Mouse (Mus musculus) adrenal gland, postnatal 14 days (tissue): ENCODE results near the gene Aprt. TPM values are rescaled to one million over a fixed set of nuclear protein-coding genes. Genes with fewer than 3 reads are reported as not detected.
"Not testable (repeated sequence)": the region's sequence is repeated elsewhere in the genome, so short reads cannot be mapped to it uniquely, and the experiment has no call there.

Experiments
- DNase-seq: peaks from one replicate; pipeline ENCODE4 v3.0.0; 2021; ENCODE audit warnings: mixed read lengths
- total RNA-seq: library from RNA; stranded (reverse); gene quantifications from 2 replicates; pipeline ENCODE4 v1.2.3, GENCODE M21; 2021

Aprt gene
- total RNA-seq, 1 experiment from 2014 or later = 71.3 TPM

DNA sequence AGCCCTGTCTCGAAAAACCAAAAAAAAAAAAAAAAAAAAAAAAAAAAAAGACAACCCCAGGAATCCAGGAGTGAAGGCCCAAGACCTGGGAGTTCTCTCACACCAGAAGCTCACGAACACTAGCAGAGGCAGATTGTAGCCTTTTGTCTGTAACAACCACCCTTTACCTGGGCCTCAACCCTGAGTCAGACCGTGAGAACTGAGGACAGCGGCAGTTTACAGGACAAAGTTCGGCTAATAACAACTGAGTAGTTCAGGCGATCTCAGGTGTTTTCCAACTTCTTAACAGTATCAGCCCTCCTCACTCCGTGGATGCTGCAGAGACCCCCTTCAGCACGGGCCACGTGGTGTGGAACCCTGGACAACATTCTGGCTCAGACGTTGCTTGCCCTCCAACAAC is 10.0 kb upstream of the Aprt start:
- no peak for DNase-seq

GRCm38 (mm10) chr8:122586171-122586570 is 9.5 kb upstream of the Aprt start:
- no peak for DNase-seq

DNA sequence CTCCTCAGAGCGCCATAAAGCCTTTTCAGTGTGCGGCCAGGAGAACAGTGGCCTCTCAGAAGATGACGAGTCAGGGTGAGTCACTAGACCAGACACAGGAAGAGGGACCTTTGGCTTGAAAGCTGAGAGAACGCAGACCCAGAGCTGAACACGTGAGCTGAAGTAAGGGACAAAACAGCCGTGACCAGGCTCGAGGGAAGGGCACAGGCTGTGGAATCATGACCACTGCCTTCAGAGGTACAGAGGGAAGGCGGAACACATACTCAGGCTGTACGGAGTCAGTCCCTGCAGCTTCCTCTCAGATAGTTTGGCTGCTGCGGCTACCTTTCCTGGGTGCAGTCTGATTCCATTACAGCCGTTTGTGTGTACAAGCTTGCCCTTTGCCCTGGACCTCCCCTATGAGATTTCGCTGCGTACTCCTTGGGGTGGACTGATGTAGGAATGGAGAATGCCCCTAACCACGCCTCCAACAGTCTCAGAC is 8.7 kb upstream of the Aprt start:
- peak; percentile 46 for DNase-seq

DNA sequence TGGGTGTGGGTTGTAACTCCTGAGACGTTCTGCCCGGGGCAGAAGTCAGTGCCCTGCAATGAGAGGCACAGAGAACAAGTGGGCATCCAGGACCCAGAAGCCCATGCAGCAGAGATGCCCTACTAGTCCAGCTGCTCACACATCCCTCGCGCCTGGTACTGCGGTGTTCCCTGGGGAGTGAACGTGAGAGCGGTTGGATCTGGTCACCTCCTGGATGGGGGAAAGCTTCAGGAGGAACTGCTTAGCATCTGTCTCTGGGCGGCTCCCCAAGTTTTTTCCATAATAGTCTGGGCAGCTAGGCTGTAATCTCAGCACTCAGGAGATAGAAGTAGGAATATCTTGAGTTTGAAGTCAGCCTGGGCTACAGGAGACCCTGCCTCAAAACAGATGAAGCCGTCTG is 8.3 kb upstream of the Aprt start:
- no peak for DNase-seq

DNA sequence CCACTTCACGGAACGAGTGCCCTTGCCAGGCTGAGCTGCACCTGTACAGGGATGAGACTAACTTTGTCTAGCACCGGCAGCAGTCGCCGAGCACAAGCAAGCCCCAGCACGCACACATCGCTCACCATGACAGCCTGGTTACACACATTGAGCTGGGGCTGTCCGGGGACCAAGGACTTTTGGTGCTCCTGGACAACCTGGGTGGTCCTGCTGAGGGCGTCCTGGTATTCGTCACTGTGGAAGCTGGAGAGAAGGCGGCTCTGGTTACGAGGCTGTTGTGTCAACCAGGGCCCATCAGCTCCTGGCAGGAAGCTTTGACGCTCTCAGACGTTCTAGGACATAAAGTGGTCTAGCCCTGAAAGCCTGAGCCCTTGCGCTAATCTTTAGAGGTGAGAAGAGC is 4.2 kb upstream of the Aprt start:
- no peak for DNase-seq

GRCm38 (mm10) chr8:122579196-122579595 is 2.5 kb upstream of the Aprt start:
- no peak for DNase-seq

GRCm38 (mm10) chr8:122577116-122577515 is 407 bp upstream of the Aprt start:
- no peak for DNase-seq

GRCm38 (mm10) chr8:122575735-122576647 is 718 bp downstream of the Aprt start:
- DNase-seq = no peak

DNA sequence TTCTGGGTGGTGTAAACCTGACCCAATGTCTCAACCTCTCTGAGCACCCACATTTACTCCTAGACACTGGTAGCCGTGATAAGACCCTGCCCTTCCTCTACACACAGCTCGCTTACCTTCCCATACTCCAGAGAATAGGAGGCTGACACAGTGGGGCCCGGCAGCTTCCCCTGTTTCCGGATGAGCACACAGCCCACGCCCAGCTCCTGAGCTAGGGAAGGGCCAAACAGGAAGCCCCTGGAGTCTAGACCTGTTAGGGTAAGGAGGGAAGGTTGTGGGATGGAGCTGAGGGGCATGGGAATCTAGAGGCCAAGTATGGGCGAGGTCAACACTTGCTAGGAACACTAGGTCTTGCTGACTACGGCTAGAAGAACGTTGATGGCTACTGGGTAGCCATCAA is 1.4 kb downstream of the Aprt start:
- DNase-seq = no peak

GRCm38 (mm10) chr8:122574667-122575251 is 1.9 kb downstream of the Aprt start:
- DNase-seq = no peak

GRCm38 (mm10) chr8:122574264-122574663 is 2.4 kb downstream of the Aprt start:
- DNase-seq = no peak

- no peak for DNase-seq
Measured at GRCm38 (mm10) chr8:122573577-122573976, 3.1 kb downstream of the Aprt start.

- DNase-seq = not testable (repeated sequence)
Measured at GRCm38 (mm10) chr8:122573176-122573575, 3.5 kb downstream of the Aprt start.

- no peak for DNase-seq
Measured at GRCm38 (mm10) chr8:122572751-122573150, 4.0 kb downstream of the Aprt start.

- DNase-seq = no peak
Measured at GRCm38 (mm10) chr8:122571750-122572267, 4.9 kb downstream of the Aprt start.

GRCm38 (mm10) chr8:122571153-122571552 is 5.6 kb downstream of the Aprt start:
- DNase-seq = no peak

- DNase-seq = no peak
Measured at GRCm38 (mm10) chr8:122569996-122570395, 6.7 kb downstream of the Aprt start.

GRCm38 (mm10) chr8:122569329-122569728 is 7.4 kb downstream of the Aprt start:
- DNase-seq = no peak

DNA sequence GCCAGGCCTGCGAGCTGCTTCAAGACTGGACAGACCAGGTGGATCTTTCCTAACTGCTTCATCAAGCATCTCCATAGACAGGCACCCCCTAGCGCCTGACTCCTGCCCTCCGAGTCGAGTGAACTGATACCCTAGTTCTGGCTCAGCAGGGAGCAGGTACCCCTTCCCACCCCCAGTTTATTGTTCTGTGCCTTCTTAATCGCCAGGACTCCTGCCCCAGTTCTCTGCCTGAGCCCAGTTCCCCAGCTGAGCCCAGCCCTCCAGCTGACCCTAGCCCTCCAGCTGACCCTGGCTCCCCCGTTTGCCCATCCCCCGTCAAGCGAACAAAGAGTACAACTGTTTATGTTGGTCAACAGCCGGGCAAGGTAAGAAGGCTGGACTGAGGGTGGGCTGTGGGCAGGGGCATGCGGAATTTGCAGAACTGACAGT is 7.8 kb downstream of the Aprt start:
- DNase-seq = no peak

GRCm38 (mm10) chr8:122568109-122568504 is 8.6 kb downstream of the Aprt start:
- peak; percentile 57 for DNase-seq

GRCm38 (mm10) chr8:122567361-122568108 is 9.2 kb downstream of the Aprt start, which contains the start of gene Cdt1:
Gene Cdt1, plus strand, starts transcription at chr8:122568015.
- peak; percentile 97 for DNase-seq

GRCm38 (mm10) chr8:122566766-122567165 is 9.9 kb downstream of the Aprt start:
- peak; percentile 72 for DNase-seq
